Mouse (Mus musculus) megakaryocyte progenitor cell, adult 5-6 weeks (primary cell): ENCODE data around the gene Tesc. TPM values are rescaled to one million over a fixed set of nuclear protein-coding genes. Genes with fewer than 3 reads are reported as not detected.

Experiments used
- ATAC-seq: replicated peaks from 2 replicates; pipeline ENCODE4 v1.8.0; 2016; ENCODE audit warnings: mild to moderate bottlenecking, moderate TSS enrichment, inconsistent platforms; ENCODE audit not compliant: poor library complexity
- total RNA-seq, 2 experiments: library from RNA; stranded (forward) in 1 of 2; stranded (reverse) in 1 of 2; fragments of 157-497, 149-512 nt in 1 of 2; fragments of 200-1000 nt in 1 of 2; gene quantifications; 2 replicates each; pipeline versions ENCODE4 v1.2.3 to v1.2.4; 2015 to 2017

The Tesc gene
- total RNA-seq, 2 experiments from 2014 or later, result 0.25 TPM; not detected in 1

DNA sequence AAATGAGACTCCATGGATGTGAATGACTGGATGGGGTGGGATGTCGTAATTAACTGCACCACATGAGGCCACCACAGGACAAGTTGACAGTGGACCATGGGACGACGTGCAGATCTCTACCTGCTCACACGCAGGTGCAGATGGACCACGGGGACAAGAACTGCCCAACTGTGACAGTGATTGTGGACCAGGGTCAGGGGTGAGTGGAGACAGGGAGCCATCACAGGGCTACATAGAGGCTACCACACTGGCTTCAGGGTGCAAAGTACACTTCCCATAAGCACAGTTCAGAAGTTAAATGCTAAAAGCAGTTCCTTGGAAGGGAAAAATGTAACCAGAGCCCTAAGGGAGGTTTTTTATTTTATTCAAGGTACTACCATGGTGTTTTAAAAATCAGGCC, 44.2 kb downstream of the Tesc start:
- no peak for ATAC-seq

DNA sequence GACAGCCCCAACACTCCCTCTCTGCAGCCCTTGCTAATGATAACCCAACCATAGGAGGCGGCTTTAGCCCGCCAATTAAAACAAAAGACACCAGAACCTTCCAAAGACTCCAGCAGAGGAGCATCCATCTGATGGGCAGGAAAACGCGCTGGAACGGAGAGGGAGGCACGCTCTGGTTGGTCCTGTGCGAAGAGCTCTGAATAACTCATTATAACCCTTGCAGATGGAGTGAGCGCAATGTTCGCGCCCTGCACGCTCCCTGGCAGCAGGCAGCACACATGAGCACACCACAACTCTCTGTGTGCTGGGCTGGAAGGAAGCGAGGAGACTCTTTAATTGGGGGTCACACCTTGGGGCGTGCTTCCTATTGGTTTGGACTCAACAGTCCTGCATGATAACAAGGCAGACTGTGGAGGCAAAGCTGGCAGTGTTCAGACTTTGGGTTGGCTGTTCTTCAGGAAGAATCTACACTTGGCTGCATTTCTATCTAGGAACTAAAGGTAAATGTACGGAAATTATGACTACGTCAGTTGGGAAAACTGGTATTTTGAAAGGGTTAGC, 45.8 kb downstream of the Tesc start:
- ATAC-seq, result no peak

DNA sequence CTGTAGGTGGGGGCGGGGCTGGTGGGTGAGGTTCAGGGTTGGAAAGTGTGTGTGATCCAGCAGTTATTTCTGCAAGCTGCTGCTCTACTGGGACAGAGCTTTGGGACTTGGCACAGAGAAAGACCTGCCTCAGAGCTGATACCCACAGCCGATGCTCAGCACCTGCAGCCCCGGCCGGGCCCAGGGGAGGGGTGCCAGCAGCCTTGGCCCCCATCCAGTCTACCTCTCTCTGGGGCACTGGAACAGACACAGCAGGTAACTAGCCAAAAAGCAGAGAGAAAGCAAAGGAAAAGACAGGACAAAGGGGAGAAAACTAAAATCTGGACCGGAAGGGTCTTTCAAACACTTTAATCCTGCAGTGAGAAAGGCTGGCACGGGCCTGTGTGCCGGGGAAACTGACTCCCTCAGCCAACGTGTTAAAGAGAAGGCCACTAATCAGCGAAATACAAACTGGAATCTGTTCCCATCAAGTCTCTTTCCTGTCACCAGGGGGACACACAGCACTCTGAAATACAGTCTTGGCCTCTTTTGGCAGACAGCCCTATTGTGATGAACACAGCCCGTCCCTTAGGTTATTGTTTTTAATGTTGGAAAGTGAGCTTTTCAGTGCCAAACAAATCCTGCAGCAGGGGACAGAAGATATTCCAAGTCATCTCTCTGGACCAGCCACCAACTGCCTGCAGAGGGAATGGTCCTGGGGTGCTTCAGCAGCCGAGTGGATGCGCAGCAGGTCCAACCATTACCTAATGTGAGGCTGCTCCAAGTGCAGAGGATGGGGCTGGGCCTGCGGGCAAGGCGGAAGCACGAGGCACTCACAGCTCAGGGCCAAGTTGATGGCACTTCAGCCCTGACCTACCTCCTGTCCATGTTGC, 49.4 kb downstream of the Tesc start:
- ATAC-seq, result no peak

DNA sequence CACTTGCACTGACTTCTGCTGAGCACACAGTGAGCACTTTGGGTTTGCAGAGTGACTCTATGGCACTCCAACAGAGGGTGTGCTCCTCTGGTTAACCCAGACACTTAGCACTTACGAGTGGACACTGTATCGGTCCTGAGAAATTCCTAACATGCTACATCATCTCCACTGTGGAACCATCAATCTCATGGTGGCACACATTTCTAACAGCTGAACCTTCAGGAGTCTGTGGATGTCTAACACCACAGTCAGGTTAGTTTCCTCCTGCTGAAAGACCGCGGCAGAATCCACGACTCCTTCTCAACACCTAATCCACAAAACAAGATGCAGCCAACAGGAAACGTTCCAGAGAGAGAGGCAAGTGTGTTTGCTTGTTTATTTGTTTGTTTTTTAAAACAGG, 51.0 kb downstream of the Tesc start:
- no peak for ATAC-seq

DNA sequence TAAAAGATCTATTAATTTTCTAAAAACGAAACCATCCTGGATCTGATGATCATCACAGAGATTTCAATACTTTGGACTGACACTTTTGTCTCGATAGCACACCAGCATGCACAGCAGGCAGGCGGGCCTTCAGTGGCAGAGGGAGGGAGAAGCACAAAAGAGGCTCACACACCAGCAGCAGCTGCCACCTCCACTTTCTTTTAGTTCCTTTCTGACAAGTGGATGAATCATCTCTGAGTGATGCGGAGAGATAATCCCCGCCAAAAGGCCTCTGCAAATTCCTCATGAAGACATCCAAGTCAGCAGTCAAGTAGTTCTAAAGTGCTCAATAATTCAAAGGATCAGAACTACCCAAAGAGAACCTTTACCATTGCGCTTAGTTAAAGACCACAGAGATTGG, 51.8 kb downstream of the Tesc start:
- ATAC-seq, result no peak

DNA sequence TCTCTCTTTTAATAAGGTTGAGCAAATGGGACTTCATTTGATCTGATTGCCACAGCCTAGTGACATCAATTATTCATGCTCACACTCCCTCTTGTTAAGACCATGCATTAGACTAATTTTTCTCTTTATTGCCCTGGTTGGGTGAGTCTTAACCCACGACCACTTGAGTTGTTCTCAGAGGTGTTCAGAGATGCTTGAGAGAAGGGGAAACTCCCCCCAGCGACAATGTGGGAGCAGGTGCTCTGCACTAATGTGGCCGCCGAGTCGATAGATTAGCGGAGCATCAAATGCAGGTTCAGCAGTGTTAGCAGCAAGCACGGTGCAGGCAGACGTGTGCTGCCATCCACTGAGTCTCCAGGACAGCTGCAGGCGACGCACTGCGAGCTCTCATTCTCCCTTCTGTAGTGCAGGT, 52.3 kb downstream of the Tesc start:
- no peak for ATAC-seq

DNA sequence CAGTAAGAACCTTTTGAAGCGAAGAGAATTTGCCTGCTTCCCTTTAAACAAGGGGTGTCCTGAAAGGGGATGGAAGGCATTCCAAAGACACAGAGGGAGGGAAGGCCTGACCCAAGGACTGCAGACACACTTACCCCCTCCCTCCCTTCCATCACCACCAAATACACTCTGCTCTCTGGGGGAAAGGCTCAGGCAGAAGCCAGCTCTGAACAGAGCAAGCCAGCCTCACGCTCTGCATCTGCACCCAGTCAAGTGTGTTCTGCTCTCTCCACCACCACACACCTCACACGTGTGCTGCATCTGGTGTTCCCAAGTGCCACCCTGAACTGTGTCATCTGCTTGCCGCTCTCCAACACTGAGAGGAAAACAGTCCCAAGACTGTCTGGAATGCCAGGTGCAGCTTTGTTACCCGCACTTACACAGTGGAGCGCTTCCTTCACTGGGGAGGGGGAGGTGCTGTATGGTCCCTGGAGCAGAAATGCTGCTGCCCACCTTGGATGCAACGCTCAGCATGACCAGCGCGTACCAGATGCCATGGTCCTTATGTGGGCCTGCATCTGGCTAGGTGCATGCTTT, 53.9 kb downstream of the Tesc start:
- ATAC-seq, result no peak

DNA sequence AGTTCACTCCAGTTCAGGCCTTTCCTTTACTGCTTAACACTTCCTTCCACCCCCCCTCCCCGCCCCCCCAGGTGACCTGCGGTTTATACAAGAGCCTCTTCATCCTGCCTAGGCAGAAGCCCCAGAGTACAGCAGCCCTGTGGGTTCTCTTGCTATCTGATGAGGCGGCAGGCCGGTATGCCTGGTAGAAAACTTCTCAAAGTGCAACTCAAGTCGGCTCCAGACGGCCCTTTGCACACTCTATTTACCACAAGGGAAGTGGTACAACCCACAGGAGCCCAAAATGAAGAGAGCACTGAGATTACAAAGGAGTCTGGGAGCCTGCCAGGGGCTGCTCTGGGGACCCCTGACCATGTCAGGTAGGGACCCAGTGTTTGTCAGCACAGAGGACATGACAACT, 54.5 kb downstream of the Tesc start:
- peak; percentile 61 for ATAC-seq

DNA sequence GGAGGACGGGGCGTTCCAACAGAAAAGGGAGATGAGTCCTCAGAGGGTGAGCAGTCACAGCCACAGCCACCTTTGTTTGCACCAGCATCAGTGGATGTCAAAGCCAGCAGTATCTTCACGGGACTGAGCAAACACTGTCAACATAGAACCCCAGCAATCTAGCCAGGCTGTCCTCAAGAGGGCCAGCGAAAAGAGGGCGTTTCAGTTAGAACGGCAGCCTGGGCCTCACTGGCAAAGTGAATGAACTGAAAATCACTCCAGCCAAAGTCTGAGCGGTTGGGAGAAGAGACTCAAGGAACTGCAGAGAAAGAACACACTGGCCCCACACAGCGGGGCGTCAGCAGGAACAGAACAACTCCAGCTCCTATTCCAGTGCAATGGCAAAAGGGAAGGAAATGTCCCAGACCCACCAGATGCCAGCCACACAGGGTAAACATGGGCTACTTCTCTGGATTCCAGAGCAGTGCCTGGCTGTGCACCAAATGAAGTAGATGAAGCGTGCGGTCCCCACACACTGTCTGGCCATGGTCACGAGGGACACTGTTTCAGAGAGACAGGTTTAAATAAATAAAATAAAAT, 55.6 kb downstream of the Tesc start:
- no peak for ATAC-seq

DNA sequence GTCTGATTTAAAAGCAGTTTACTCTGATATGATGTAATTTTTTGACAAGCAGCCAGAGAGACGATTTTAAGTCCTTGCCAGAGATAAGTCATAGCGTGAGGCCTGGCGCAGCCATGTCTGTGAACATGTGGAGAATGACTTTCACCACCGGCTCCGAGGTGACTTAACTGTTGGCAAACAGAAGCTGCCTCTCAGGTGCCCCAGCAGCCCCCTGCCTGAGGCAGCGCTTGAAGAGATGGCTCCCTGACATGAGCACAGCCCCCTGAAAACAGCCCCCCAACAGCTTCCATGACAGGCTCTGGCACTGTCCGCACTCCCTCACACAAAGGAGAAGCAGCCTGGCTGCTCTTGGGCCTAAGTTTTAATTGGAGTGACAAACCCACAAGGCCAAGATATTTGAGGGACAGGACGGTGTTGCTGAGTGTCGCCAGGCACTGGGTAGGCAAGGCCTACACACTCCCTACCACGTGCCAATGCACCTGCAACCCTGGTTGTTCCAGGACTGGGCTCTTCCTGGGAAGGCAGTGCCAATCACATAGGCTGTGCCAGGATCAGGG, 56.7 kb downstream of the Tesc start:
- no peak for ATAC-seq

DNA sequence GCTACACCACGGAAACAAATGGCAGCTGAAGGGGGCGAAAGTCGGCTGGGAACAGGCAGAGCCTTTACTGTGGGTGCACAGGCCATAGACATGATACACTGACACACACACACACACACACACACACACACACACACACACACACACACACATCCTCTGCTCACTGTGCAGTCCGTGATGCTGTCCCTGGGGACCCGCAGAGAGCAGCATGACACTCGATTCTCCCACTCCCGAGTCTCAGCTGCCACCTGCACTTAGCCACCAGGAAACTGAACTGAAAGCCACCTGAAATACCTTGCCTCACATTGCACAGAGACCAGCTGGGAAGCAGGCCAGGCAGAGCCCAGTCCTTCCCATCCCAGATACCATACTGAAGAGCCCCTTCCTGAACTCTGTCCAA, 57.8 kb downstream of the Tesc start:
- ATAC-seq, result no peak

DNA sequence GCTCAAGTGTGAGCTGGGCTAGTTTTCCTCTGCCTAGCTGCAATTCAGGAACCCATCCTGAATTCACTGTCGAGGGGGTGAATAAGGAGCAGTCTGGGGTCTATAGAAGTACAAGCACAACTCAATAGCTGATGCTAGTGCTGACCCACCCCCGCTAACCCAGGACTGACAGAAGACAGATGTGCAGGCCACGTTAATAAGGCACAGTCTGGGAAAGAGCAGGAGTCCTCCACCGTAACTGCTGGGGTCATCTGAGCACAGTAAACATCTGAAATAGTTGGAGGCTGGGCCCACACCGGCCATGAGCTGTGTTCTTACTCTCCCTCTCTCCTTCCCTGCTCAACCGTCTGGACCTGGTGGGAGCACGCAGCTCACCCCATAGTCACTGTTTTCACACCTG, 59.4 kb downstream of the Tesc start:
- no peak for ATAC-seq

DNA sequence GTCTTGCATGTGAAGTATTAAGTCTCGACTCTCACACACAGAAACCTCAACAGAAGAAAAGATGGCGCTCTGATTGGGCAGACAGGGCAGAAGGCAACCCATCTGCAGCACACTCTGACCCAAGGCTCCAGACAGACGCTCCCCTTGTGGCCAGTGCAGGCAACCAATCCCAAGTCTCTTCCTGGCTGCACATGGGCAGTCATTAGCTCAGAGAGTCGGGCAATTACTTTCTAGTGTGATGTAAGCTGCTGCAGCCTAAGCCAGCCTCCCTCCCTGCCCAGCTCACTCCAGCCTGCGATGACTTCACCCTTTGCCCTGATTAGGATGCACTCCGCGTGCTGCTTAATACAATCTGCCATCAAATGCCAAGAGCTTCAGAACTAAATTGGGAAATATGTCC, 61.6 kb downstream of the Tesc start:
- ATAC-seq, result no peak

DNA sequence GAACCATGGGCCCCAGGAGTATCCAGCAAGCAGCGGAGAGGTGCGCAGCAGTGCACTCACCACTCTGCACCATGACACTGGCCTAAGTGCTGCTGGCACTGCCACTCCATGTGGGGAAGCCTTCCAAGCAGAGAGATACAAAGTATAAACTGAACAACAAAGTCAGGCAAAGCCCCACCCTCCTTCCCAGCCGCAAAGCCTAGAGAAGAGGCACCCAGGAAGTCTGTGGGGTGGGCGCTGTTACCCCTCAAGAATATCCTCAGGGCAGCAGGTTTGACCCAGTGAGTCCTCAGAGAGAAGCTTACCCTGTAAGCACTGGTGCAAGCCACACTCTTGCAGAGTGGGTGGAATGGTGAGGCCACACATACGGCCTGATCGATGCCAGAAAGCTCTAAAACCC, 62.6 kb downstream of the Tesc start:
- ATAC-seq, result no peak

DNA sequence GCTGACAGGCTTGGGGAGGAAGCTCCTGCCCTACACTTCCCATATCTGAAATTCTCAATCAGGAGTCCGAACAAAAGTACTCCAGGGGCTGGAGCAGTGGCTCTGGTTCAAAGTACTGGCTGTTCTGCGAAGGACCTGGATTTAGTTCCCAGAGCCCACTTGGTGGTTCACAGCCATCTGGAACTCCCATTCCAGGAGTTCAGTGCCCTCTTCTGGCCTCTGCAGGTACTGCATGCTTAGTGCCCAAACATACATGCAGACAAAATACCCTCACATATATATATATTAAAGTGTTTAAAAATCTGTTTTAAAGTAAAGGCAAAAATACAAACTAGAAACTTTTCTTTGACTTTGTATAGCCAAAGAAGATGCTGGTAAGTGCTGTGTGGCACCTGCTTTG, 63.3 kb downstream of the Tesc start:
- ATAC-seq, result no peak; the same call in 1 of the 2 replicates

DNA sequence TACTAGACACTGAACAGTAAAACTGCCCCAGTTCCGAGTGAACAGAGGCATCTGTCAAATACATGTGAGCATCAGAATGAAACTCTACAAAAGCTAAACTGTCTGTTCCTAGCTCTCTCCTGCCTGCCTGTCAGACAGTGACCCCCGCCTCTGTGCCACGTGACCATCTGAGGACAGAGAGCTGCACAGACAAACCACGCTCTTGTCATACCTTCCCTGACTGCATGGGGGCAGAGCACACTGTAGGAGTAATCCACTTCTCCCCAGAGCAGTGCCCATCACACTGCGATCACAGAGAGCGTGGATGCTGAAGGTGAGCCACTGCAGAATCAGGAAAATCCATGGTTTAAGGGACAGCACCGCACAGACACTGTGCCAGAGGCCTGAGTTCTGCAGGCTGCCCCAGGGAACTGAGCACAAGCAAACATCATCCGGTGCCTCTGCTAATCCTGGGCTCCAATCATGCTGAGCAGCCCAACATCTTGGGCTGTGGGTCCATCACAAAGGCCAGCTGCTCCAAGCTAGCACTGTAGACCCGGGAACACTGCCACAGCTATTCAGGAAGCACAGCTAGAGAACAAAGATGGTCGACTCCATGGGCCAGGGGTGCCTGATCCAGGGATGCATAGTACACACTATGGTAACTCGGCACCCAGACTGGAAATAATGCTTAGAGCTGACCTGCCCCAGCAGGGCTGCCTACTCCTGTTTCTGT, 65.9 kb downstream of the Tesc start:
- peak; percentile 33 for ATAC-seq

DNA sequence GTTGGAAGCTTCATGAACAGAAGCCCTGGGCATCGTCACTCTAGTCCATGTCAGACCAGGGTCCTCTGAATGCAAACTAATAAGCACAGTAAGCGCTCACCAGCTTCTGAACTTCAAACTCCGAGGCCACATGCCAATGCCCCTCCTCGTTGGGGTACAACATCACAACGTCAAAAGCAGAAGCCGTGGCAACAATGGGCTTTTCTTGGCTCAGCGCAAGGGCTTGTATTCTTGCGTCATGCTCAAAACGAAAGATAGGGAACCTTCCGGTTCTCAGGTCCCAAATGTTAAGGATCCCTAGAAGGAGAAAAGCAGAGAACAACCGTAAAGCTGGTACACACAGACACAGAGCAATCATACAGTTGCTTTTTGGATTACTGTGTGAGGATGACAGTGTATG, 67.9 kb downstream of the Tesc start:
- peak; percentile 68 for ATAC-seq

DNA sequence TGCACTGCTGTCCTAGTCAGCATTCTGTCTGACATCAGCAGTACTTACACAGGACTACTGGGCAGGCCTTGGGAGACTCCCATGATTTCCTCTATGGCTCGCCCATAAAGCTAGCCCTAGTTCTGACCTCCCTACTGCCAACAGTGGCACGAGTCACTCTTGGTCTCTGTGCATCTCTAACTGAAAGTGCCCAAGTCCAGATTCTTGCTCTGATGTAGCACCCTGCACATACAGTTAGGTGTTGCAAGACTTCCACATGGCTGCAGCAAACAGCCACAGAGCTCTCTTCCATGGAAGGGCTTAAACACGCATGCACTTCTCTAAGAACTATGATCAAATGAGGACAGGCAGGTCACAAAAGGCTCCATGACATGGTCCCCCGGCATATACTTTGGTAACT, 68.3 kb downstream of the Tesc start:
- peak; percentile 36; the same call in 1 of the 2 replicates for ATAC-seq

DNA sequence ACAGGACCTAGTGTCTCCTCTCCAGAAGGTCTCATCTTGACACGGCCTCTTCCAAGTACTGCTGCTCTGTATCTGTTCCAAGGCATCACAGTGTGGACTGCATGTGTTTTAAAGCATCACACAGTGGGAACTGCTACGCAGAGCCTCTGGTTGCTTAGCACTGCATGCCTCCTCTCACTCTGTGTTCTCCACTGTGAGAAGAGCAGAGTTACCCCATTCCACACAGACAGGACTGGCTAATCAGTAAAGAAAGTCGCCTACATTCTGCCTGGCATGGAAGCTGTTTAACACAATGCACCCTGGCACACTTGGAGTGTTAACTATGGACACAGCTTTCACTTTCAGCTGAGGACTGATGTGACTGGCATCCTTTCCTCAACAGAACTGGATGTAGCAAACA, 68.8 kb downstream of the Tesc start:
- ATAC-seq, result no peak

DNA sequence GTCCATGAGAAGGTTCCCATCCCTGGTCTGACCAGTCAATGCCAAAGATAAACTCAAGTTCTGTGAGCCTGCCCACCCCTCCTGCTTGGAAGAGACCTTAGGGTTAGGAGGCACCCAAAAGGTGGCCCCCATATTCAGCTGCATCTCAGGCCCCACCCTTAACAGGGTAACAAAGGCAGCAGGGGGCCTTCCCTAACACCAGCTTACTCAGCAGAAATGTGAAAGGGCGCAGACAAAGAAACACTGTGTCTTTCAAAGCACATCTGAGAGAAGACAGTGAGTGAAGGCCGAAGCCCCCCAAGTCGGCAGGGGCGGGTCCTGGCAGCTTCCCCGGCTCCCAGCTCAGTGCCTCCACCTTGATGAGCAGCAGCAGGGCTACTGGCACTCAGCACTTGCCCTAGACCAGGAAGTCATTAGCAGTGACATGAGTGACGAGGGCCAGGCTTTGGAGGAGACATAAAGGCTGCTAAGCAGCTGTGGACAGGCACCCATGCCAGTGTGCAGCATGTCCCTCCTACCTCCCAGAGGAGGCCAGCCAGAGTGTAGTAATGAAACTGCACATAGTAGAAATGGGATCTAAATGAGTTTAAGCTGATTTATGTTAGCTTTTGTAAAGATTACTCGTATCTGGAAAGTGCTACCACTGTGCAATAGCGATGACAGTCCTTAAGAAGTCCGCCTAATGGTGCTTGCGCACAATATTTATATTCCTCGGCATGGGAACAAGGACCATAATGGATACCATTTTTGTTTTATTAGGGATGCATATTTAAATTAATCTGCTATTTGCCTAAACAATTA, 71.7 kb downstream of the Tesc start:
- ATAC-seq, result no peak
